Mouse (Mus musculus) limb, embryonic 15.5 days (tissue): ENCODE results near the gene Kcnc1. TPM values are rescaled to one million over a fixed set of nuclear protein-coding genes. Genes with fewer than 3 reads are reported as not detected.
A peak's percentile ranks its signal among the peaks of the same experiment; 100 is the strongest.

ENCODE experiments used
- ATAC-seq: fragments of 200-750 bp; cut with Nextera tagmentation; 2 replicates; pipeline ENCODE4 v1.8.0; 2017; ENCODE audit warnings: low read depth, moderate TSS enrichment; ENCODE audit not compliant: insufficient number of reproducible peaks, low FRiP score, low TSS enrichment
- H3K27ac ChIP-seq: fragments of 300-500 bp; sonication (generic); 2 replicates; pipeline ENCODE4 v1.5.1; 2015; ENCODE audit warnings: moderate library complexity, mild to moderate bottlenecking, inconsistent platforms
- H3K27me3 ChIP-seq: fragments of 300-500 bp; sonication (generic); 2 replicates; pipeline ENCODE4 v1.6.1; 2015; ENCODE audit warnings: inconsistent platforms
- H3K36me3 ChIP-seq: fragments of 300-500 bp; sonication (generic); 2 replicates; pipeline ENCODE4 v1.6.1; 2015; ENCODE audit warnings: inconsistent platforms
- H3K4me1 ChIP-seq: fragments of 300-500 bp; sonication (generic); 2 replicates; pipeline ENCODE4 v1.6.1; 2015; ENCODE audit warnings: inconsistent platforms
- H3K4me2 ChIP-seq: fragments of 300-500 bp; sonication (generic); 2 replicates; pipeline ENCODE4 v1.6.1; 2015; ENCODE audit warnings: mild to moderate bottlenecking, inconsistent platforms
- H3K4me3 ChIP-seq: fragments of 300-500 bp; sonication (generic); 2 replicates; pipeline ENCODE4 v1.5.1; 2015; ENCODE audit warnings: mild to moderate bottlenecking, inconsistent platforms
- H3K9ac ChIP-seq: fragments of 300-500 bp; sonication (generic); 2 replicates; pipeline ENCODE4 v1.6.1; 2015; ENCODE audit warnings: inconsistent platforms
- H3K9me3 ChIP-seq: fragments of 300-500 bp; sonication (generic); 2 replicates; pipeline ENCODE4 v1.6.1; 2016; ENCODE audit warnings: inconsistent platforms
- WGBS: fragments of 180-500 bp; shearing (Covaris S2); methylation state at CpG from one replicate; pipeline ENCODE4 v1.1.7; 2015; 5-methylcytosine and 5-hydroxymethylcytosine counted together
- polyA plus RNA-seq: library from polyadenylated mRNA; unstranded; fragments of >200 nt; fragmentation: Nextera tagmentation; extraction: Ambion mirVana; gene quantifications from 2 replicates; pipeline ENCODE4 v1.2.1, GENCODE M21; 2015

The Kcnc1 gene
- polyA plus RNA-seq, 1 experiment from 2014 or later: 0.37 TPM

DNA sequence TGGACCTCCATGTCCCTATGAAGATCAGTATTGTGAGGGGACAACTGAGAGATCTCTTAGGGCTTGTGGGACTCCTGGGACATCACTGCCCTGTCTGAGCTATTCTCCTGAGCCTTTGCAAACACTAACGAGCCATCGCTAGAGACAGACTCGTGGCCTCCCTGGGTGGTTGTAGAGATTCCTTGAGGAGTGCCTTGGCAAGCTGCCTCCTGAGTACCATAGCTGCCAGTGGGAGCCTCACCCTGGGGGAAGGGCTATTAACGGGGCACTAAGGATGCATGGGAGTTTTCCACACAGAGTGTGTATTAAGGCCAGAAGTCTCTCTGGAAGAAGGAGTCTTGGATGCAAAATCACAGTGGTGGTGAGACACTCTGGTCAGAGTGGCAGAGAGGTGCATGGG lies 28.7 kb downstream of the Kcnc1 start:
- Histone ChIP-seq H3K27ac (no peak overlapping the region), H3K9ac (no peak overlapping the region), H3K4me2 (no peak overlapping the region), H3K36me3 (no peaks in the 10 kb centered on the region), H3K27me3 (no peaks in the 10 kb centered on the region), H3K9me3 (no peaks in the 10 kb centered on the region), H3K4me1 (no peaks in the 10 kb centered on the region), H3K4me3 (no peak overlapping the region)
- no peak for ATAC-seq
- 52% methylated on average over 4 of the region's 4 CpGs for WGBS

DNA sequence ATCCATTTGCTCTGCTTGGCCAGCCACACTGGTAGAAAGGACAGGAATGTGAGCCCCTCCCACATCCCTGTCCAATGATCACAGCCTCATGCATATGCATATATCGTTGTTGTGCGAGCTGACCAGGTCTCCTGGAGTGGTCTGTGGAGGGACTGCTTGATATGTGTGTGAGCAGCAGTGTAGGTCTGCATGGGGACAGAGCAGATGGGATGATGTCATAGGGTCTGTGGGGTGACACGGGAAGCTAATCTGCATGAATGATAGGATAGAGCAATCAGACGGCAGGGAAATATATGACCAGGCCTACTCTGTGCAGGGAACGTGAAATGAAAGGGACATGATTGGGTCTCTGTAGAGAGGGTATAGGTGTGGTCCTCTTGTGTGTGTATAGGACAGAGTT lies 37.6 kb downstream of the Kcnc1 start:
- ATAC-seq: no peak
- no peak overlapping the region for H3K9ac ChIP-seq
- 70% methylated on average over 5 of the region's 5 CpGs for WGBS
- H3K27ac ChIP-seq: no peak overlapping the region
- no peak overlapping the region for H3K4me3 ChIP-seq
- no peaks in the 10 kb centered on the region for H3K36me3 ChIP-seq
- H3K4me1 ChIP-seq: no peaks in the 10 kb centered on the region
- H3K4me2 ChIP-seq: no peak overlapping the region
- H3K27me3 ChIP-seq: no peaks in the 10 kb centered on the region
- H3K9me3 ChIP-seq: no peaks in the 10 kb centered on the region

- H3K4me1 ChIP-seq: no peaks in the 10 kb centered on the region
- 88% methylated on average over 5 of the region's 5 CpGs for WGBS
- no peaks in the 10 kb centered on the region for H3K36me3 ChIP-seq
- no peak overlapping the region for H3K4me2 ChIP-seq
- H3K9ac ChIP-seq: no peak overlapping the region
- no peak overlapping the region for H3K27ac ChIP-seq
- no peak for ATAC-seq
- H3K27me3 ChIP-seq: no peaks in the 10 kb centered on the region
- H3K9me3 ChIP-seq: no peaks in the 10 kb centered on the region
- no peak overlapping the region for H3K4me3 ChIP-seq
Observed at GRCm38 (mm10) chr7:46435833-46436232, 39.5 kb downstream of the Kcnc1 start.

DNA sequence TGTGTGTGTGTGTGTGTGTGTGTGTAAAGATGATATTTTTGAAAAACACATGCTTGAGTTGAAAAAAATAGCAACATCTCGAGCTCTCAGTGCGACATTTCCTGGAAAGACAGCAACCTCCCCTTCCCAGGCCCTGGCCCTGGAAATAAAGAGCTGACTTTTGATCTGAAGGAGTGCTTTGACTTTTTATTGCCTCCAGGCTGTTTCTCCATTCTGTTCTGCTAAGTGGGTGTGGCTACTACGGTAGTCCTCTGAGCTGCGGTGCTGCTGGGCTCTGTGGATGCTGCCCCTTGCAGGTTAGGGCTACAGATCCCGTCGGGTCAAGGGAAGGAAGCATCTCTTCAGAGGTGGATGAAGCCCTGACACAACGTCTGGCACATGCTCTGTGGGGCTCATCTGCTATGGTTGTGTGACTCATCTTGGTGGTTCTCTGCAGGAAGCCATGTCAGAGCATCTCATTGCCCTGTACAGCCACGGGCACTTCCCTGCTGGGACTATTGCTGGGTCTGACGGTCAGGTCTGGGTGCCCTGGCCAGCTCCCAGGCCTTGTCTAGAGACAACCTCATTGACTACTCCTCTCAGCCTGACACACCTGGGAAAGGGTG lies 42.3 kb downstream of the Kcnc1 start:
- H3K27ac ChIP-seq: 0 out of 2 replicates have a peak overlapping the region, but pooled peaks have one; percentile 17
- H3K4me2 ChIP-seq: no peak overlapping the region
- no peaks in the 10 kb centered on the region for H3K36me3 ChIP-seq
- 31% methylated on average over 9 of the region's 9 CpGs for WGBS
- no peak overlapping the region for H3K9ac ChIP-seq
- no peak for ATAC-seq
- no peak overlapping the region for H3K4me3 ChIP-seq
- H3K27me3 ChIP-seq: no peaks in the 10 kb centered on the region
- H3K4me1 ChIP-seq: no peaks in the 10 kb centered on the region
- H3K9me3 ChIP-seq: no peaks in the 10 kb centered on the region

GRCm38 (mm10) chr7:46443163-46443562 lies 46.9 kb downstream of the Kcnc1 start:
- H3K27me3 ChIP-seq: no peaks in the 10 kb centered on the region
- no peaks in the 10 kb centered on the region for H3K9me3 ChIP-seq
- no peaks in the 10 kb centered on the region for H3K36me3 ChIP-seq
- 79% methylated on average over 10 of the region's 10 CpGs for WGBS
- no peak overlapping the region for H3K9ac ChIP-seq
- H3K4me1 ChIP-seq: no peaks in the 10 kb centered on the region
- no peak overlapping the region for H3K4me2 ChIP-seq
- no peak overlapping the region for H3K27ac ChIP-seq
- no peak for ATAC-seq
- no peak overlapping the region for H3K4me3 ChIP-seq

DNA sequence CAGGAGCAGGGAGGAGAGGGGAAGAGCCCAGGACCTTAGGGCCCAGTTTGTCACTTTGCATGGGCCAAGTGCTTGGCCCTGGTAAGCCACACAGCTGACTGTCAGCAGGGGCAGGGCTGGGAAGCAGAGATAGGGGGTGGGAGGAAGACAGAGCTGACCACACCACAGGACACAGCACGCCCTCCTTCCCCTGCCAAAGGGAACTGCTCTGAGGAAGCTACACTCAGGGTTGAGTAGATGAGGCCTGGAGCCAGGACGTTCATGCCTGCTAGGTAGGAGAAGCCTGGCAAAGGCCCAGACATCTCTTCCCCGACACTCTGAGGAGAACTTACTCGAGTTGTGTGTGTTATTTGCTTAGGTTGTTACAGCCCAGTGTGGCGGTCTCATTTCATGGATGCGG lies 49.6 kb downstream of the Kcnc1 start:
- H3K27ac ChIP-seq: no peak overlapping the region
- ATAC-seq: no peak
- H3K36me3 ChIP-seq: no peaks in the 10 kb centered on the region
- H3K27me3 ChIP-seq: no peaks in the 10 kb centered on the region
- no peak overlapping the region for H3K4me3 ChIP-seq
- no peaks in the 10 kb centered on the region for H3K9me3 ChIP-seq
- H3K9ac ChIP-seq: no peak overlapping the region
- H3K4me2 ChIP-seq: no peak overlapping the region
- H3K4me1 ChIP-seq: no peaks in the 10 kb centered on the region
- 80% methylated on average over 6 of the region's 6 CpGs for WGBS

DNA sequence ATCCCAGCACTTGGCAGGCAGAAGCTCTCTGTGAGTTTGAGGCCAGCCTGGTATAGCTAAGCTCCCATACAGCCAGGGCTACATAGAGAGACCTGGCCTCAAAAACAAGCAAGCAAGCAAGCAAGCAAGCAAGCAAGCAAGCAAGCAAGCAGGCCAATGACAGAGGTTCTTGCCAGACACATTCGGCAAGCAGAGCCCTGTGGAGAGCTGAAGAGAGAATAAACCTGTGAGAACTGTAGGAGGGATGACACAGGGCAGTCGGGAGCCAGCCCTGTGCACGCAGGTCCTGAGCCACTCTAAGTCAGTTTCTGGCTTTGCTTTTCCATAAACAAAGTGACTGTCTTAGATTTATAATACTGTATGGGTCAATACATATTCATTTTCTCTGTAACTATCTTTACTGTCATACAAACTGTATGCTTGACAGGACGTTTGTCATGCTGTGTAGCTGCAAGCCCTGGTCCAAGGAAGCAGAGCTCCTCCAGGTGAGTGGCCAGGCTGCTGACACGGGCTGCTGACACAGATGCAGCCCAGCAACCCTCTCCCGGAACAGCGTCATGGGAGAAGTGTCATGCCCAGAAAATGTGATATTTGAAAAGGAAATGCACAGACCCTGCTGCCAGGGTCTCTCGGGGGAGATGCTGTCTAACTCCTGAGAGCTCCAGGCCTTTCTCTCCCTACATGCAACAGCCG lies 51.3 kb downstream of the Kcnc1 start:
- no peak overlapping the region for H3K4me2 ChIP-seq
- H3K4me1 ChIP-seq: no peaks in the 10 kb centered on the region
- no peak overlapping the region for H3K9ac ChIP-seq
- WGBS: 63% methylated on average over 9 of the region's 9 CpGs
- no peaks in the 10 kb centered on the region for H3K36me3 ChIP-seq
- no peak overlapping the region for H3K4me3 ChIP-seq
- no peak for ATAC-seq
- no peaks in the 10 kb centered on the region for H3K27me3 ChIP-seq
- no peaks in the 10 kb centered on the region for H3K9me3 ChIP-seq
- no peak overlapping the region for H3K27ac ChIP-seq

GRCm38 (mm10) chr7:46448922-46449645 lies 52.8 kb downstream of the Kcnc1 start:
- H3K27me3 ChIP-seq: no peaks in the 10 kb centered on the region
- no peak overlapping the region for H3K4me3 ChIP-seq
- ATAC-seq: no peak
- WGBS: 47% methylated on average over 6 of the region's 6 CpGs
- H3K9ac ChIP-seq: no peak overlapping the region
- H3K4me2 ChIP-seq: no peak overlapping the region
- no peaks in the 10 kb centered on the region for H3K9me3 ChIP-seq
- H3K36me3 ChIP-seq: no peaks in the 10 kb centered on the region
- no peaks in the 10 kb centered on the region for H3K4me1 ChIP-seq
- no peak overlapping the region for H3K27ac ChIP-seq

GRCm38 (mm10) chr7:46453930-46454679 lies 57.8 kb downstream of the Kcnc1 start:
- 30% methylated on average over 10 of the region's 10 CpGs for WGBS
- no peak overlapping the region for H3K27ac ChIP-seq
- H3K9me3 ChIP-seq: no peaks in the 10 kb centered on the region
- no peak for ATAC-seq
- no peaks in the 10 kb centered on the region for H3K27me3 ChIP-seq
- no peaks in the 10 kb centered on the region for H3K4me1 ChIP-seq
- H3K4me2 ChIP-seq: no peak overlapping the region
- H3K36me3 ChIP-seq: no peaks in the 10 kb centered on the region
- no peak overlapping the region for H3K4me3 ChIP-seq
- no peak overlapping the region for H3K9ac ChIP-seq

- H3K4me3 ChIP-seq: no peak overlapping the region
- 70% methylated on average over 3 of the region's 3 CpGs for WGBS
- no peak overlapping the region for H3K4me2 ChIP-seq
- H3K36me3 ChIP-seq: no peaks in the 10 kb centered on the region
- no peak overlapping the region for H3K9ac ChIP-seq
- H3K27me3 ChIP-seq: no peaks in the 10 kb centered on the region
- H3K4me1 ChIP-seq: no peaks in the 10 kb centered on the region
- H3K27ac ChIP-seq: no peak overlapping the region
- H3K9me3 ChIP-seq: no peaks in the 10 kb centered on the region
- no peak for ATAC-seq
Observed at GRCm38 (mm10) chr7:46457889-46458288, 61.6 kb downstream of the Kcnc1 start.

DNA sequence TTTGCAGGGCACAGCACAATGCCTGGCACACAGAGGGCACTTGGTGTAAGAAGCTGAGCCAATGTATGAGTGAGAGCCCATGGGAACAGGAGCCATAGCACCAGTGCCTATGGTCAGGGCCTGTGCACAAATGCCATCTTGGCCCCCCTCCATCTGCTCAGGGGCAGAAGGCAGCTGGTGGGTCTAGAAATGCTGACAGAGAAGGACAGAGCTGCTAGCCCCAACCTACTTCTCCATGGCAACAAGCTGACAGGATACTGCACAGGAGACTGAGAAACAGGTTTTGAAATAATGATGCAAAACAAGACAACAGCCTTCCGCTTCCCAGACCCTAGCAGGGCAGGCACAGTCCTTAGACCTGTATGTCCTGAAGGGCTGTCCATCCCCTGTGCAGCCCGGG lies 62.9 kb downstream of the Kcnc1 start:
- Histone ChIP-seq H3K4me3 (no peak overlapping the region), H3K4me1 (no peaks in the 10 kb centered on the region), H3K4me2 (no peak overlapping the region), H3K27me3 (no peaks in the 10 kb centered on the region), H3K27ac (no peak overlapping the region), H3K36me3 (no peaks in the 10 kb centered on the region), H3K9ac (no peak overlapping the region), H3K9me3 (no peaks in the 10 kb centered on the region)
- ATAC-seq: no peak
- 74% methylated on average over 2 of the region's 2 CpGs for WGBS
